Mouse (Mus musculus) MEL (cell line): ENCODE data around the gene Cntn1. TPM values are rescaled to one million over a fixed set of nuclear protein-coding genes. Genes with fewer than 3 reads are reported as not detected.

Experiments used
- DNase-seq: peaks from one replicate; pipeline ENCODE4 v3.0.0; 2011; ENCODE audit warnings: low read depth, low spot score
- H3K27ac ChIP-seq: 2 replicates; pipeline ENCODE4 v1.5.1; 2012; ENCODE audit warnings: low read depth, mild to moderate bottlenecking, control low read depth, low read length, moderate library complexity; ENCODE audit not compliant: control insufficient read depth
- H3K27me3 ChIP-seq, 2 experiments: fragments of 150-350 bp in 1 of 2; sonication (generic) in 1 of 2; 2 replicates each; pipeline ENCODE4 v1.6.1; 2012; ENCODE audit warnings: low read length in 2 of 2, mild to moderate bottlenecking in 2 of 2, improper control_type of control experiment in 1 of 2, moderate library complexity in 1 of 2; ENCODE audit not compliant: insufficient read depth in 2 of 2, control insufficient read depth in 1 of 2
- H3K36me3 ChIP-seq, 2 experiments: 2 replicates each; pipeline ENCODE4 v1.6.1; 2012 to 2014; ENCODE audit warnings: low read length in 2 of 2, improper control_type of control experiment in 1 of 2, inconsistent platforms in 1 of 2, mild to moderate bottlenecking in 1 of 2; ENCODE audit not compliant: insufficient read depth in 2 of 2, control insufficient read depth in 1 of 2
- H3K4me1 ChIP-seq, 2 experiments: fragments of 150-350 bp in 1 of 2; sonication (generic) in 1 of 2; 2 replicates each; pipeline ENCODE4 v1.6.1; 2012; ENCODE audit warnings: low read length in 2 of 2, improper control_type of control experiment in 1 of 2, mild to moderate bottlenecking in 1 of 2; ENCODE audit not compliant: insufficient read depth in 2 of 2, control insufficient read depth in 1 of 2
- H3K4me3 ChIP-seq, 2 experiments: fragments of 150-350 bp in 1 of 2; sonication (generic) in 1 of 2; 2 replicates each; pipeline ENCODE4 v1.5.1; 2012; ENCODE audit warnings: low read depth in 2 of 2, low read length in 2 of 2, mild to moderate bottlenecking in 2 of 2, moderate library complexity in 2 of 2, control low read depth in 1 of 2, improper control_type of control experiment in 1 of 2; ENCODE audit not compliant: control insufficient read depth in 1 of 2, insufficient read depth in 1 of 2
- H3K79me2 ChIP-seq: 2 replicates; pipeline ENCODE4 v1.6.1; 2012; ENCODE audit warnings: mild to moderate bottlenecking, low read length, moderate library complexity; ENCODE audit not compliant: control insufficient read depth, poor library complexity, insufficient read depth
- H3K9ac ChIP-seq: 2 replicates; pipeline ENCODE4 v1.6.1; 2012; ENCODE audit warnings: low read depth, mild to moderate bottlenecking, control low read depth, low read length, moderate library complexity; ENCODE audit not compliant: control insufficient read depth, poor library complexity, severe bottlenecking
- H3K9me3 ChIP-seq: fragments of 150-350 bp; sonication (generic); replicated peaks from 2 replicates; pipeline ENCODE4 v1.6.1; 2012; ENCODE audit warnings: mild to moderate bottlenecking, low read length, improper control_type of control experiment, moderate library complexity; ENCODE audit not compliant: insufficient read depth
- BHLHE40 ChIP-seq: IDR thresholded peaks from 2 replicates; pipeline ENCODE4 v1.6.1; 2012; ENCODE audit warnings: low read depth, mild to moderate bottlenecking, inconsistent platforms, low read length, improper control_type of control experiment, borderline replicate concordance
- CHD1 ChIP-seq: IDR thresholded peaks from 2 replicates; pipeline ENCODE4 v1.6.1; 2012; ENCODE audit warnings: low read depth, mild to moderate bottlenecking, inconsistent platforms, low read length, improper control_type of control experiment
- CHD2 ChIP-seq: IDR thresholded peaks from 2 replicates; pipeline ENCODE4 v1.6.1; 2011; ENCODE audit warnings: low read length, improper control_type of control experiment
- CTCF ChIP-seq, 3 experiments: IDR thresholded peaks in 2 of 3; conservative IDR thresholded peaks in 1 of 3; 2 replicates each; pipeline ENCODE4 v1.5.1; 2011 to 2012; ENCODE audit warnings: low read length in 3 of 3, low read depth in 2 of 3, mild to moderate bottlenecking in 2 of 3, improper control_type of control experiment in 1 of 3, inconsistent platforms in 1 of 3, mixed read lengths in 1 of 3, moderate library complexity in 1 of 3; ENCODE audit not compliant: control insufficient read depth in 1 of 3, insufficient read depth in 1 of 3, poor library complexity in 1 of 3, severe bottlenecking in 1 of 3
- E2F4 ChIP-seq: IDR thresholded peaks from 2 replicates; pipeline ENCODE4 v1.6.1; 2011; ENCODE audit warnings: low read depth, low read length, improper control_type of control experiment, borderline replicate concordance
- GABPA ChIP-seq: IDR thresholded peaks from 2 replicates; pipeline ENCODE4 v1.6.1; 2012; ENCODE audit warnings: low read depth, mild to moderate bottlenecking, inconsistent platforms, low read length, improper control_type of control experiment, moderate library complexity
- KAT2A ChIP-seq: conservative IDR thresholded peaks from 2 replicates; pipeline ENCODE4 v1.6.1; 2012; ENCODE audit warnings: low read depth, low read length, improper control_type of control experiment, inconsistent platforms
- MAFK ChIP-seq: IDR thresholded peaks from 2 replicates; pipeline ENCODE4 v1.6.1; 2011; ENCODE audit warnings: low read depth, mild to moderate bottlenecking, low read length, improper control_type of control experiment, borderline replicate concordance
- MAZ ChIP-seq: IDR thresholded peaks from 2 replicates; pipeline ENCODE4 v1.6.1; 2012; ENCODE audit warnings: low read depth, mild to moderate bottlenecking, inconsistent platforms, low read length, improper control_type of control experiment
- MXI1 ChIP-seq: IDR thresholded peaks from 2 replicates; pipeline ENCODE4 v1.6.1; 2011; ENCODE audit warnings: mild to moderate bottlenecking, low read depth, low read length, improper control_type of control experiment
- MYB ChIP-seq: IDR thresholded peaks from 2 replicates; pipeline ENCODE4 v1.6.1; 2011; ENCODE audit warnings: mild to moderate bottlenecking, low read depth, low read length, improper control_type of control experiment
- MYC ChIP-seq: IDR thresholded peaks from 2 replicates; pipeline ENCODE4 v1.6.1; 2011; ENCODE audit warnings: low read depth, mild to moderate bottlenecking, low read length, improper control_type of control experiment, moderate library complexity
- POLR2AphosphoS5 ChIP-seq: IDR thresholded peaks from 2 replicates; pipeline ENCODE4 v1.6.1; 2012; ENCODE audit warnings: low read depth, borderline replicate concordance, mild to moderate bottlenecking, inconsistent platforms, low read length, moderate library complexity, mixed read lengths
- RAD21 ChIP-seq: IDR thresholded peaks from 2 replicates; pipeline ENCODE4 v1.6.1; 2011; ENCODE audit warnings: mild to moderate bottlenecking, low read depth, low read length, improper control_type of control experiment
- RCOR1 ChIP-seq: IDR thresholded peaks from 2 replicates; pipeline ENCODE4 v1.6.1; 2012; ENCODE audit warnings: low read depth, mild to moderate bottlenecking, inconsistent platforms, low read length, improper control_type of control experiment
- SIN3A ChIP-seq: IDR thresholded peaks from 2 replicates; pipeline ENCODE4 v1.6.1; 2012; ENCODE audit warnings: low read length, improper control_type of control experiment, inconsistent platforms
- TBP ChIP-seq: IDR thresholded peaks from 2 replicates; pipeline ENCODE4 v1.8.0; 2011; ENCODE audit warnings: low read depth, low read length, improper control_type of control experiment
- ZC3H11A ChIP-seq: IDR thresholded peaks from 2 replicates; pipeline ENCODE4 v1.6.1; 2012; ENCODE audit warnings: low read depth, mild to moderate bottlenecking, inconsistent platforms, low read length, improper control_type of control experiment
- ZNF384 ChIP-seq: IDR thresholded peaks from 2 replicates; pipeline ENCODE4 v1.6.1; 2012; ENCODE audit warnings: low read depth, mild to moderate bottlenecking, inconsistent platforms, low read length, improper control_type of control experiment
- polyA plus RNA-seq, 2 experiments: library from polyadenylated mRNA; stranded (reverse) in 1 of 2; unstranded in 1 of 2; fragments of >175 nt in 1 of 2; fragments of >200 nt in 1 of 2; gene quantifications; 2 replicates each; pipeline versions ENCODE4 v1.2.1 to v1.2.4; 2012; ENCODE audit warnings: low replicate concordance in 2 of 2, low read depth in 1 of 2; ENCODE audit not compliant: insufficient read length in 2 of 2, insufficient read depth in 1 of 2, missing spikeins in 1 of 2
- total RNA-seq: library from RNA; depleted of rRNA; stranded (reverse); fragments of 300-350 nt; gene quantifications from 2 replicates; pipeline ENCODE4 v1.2.3, GENCODE M21; 2012

Cntn1 gene
- total and polyA plus RNA-seq, 3 experiments: not detected

DNA sequence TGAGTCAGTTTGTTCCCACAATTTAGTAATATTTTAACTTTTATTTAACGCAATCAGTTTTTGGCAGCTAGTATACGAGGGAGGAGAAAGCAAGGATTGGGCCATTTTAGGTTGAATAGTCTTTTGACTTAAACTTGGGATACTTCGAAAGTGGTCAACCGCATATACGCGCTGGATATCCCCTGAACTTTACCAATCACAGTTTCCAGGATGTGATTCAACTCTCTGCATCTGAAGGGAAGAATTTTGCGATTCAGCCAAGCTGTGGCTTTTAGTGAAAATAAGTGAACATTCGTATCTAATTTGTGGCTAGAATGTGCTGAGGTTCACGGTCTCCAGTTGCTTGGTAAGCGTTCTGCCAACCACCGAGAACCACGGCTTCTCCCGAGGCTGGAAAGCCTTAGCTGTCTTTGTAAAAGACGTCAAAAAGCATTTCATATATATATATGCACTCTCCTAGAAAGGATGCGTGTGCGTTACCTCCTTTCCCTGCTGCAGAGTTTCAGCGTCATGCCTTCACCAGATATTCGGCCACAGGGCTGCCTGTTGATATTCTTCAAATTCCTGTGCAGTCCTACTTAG, 217.9 kb downstream of the Cntn1 start:
- no peaks in the 10 kb centered on the region; the same call in 1 of the 2 replicates for H3K9me3 ChIP-seq
- H3K9ac ChIP-seq: no peak overlapping the region
- no peaks in the 10 kb centered on the region for H3K36me3 ChIP-seq
- no peaks in the 10 kb centered on the region for H3K27me3 ChIP-seq
- H3K79me2 ChIP-seq: no peaks in the 10 kb centered on the region
- DNase-seq: no peak
- H3K4me1 ChIP-seq: no peaks in the 10 kb centered on the region
- TF ChIP-seq MAFK: no peak
- no peak for TF ChIP-seq MAZ
- TF ChIP-seq RCOR1: no peak
- TF ChIP-seq MYB: no peak
- no peak for TF ChIP-seq E2F4
- no peak for TF ChIP-seq TBP
- no peak for TF ChIP-seq KAT2A
- TF ChIP-seq SIN3A: no peak
- TF ChIP-seq MXI1: no peak
- no peak for TF ChIP-seq CTCF (IDR thresholded peaks at IDR 0.05 in 2 of 3, conservative IDR thresholded peaks at IDR 0.05 in 1 of 3; ENCODE audit: control insufficient read depth in 1 of 3, insufficient read depth in 1 of 3, low read depth in 2 of 3, low read length in 3 of 3, poor library complexity in 1 of 3, severe bottlenecking in 1 of 3)
- no peak for TF ChIP-seq ZC3H11A
- TF ChIP-seq BHLHE40: no peak
- no peak for TF ChIP-seq MYC
- no peak for TF ChIP-seq CHD2
- no peak for TF ChIP-seq CHD1
- no peak for TF ChIP-seq GABPA
- TF ChIP-seq ZNF384: no peak
- TF ChIP-seq POLR2AphosphoS5: no peak
- H3K4me3 ChIP-seq: no peak overlapping the region
- H3K27ac ChIP-seq: no peak overlapping the region

DNA sequence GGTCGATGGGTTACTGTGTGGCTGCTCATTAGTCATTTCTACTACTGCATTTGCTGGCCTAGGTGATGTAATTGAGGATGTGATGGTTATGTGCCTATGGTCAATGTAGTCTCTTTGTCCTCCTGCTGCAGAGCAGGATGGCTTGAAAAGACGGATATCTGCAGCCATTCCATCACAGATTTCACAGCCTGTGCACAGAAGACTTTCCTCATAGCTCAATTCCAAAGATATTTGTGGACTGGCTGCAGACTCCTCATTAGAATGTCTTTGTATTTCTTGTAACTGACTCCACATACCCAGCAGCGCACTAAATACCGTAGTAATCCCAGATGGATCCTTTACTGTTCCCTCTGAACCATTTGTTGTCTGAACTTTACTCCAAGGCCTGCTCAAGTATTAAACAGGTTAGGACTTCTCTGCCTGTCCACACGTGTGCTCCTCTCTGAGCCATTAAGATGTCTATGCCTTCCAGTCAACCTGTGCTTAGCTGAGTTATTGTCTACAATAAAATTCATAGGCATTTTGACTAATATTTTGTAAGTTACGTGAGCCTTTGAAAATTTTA, 220.9 kb downstream of the Cntn1 start:
- Histone ChIP-seq H3K9me3 (no peaks in the 10 kb centered on the region), H3K79me2 (no peaks in the 10 kb centered on the region), H3K27ac (no peak overlapping the region), H3K27me3 (no peaks in the 10 kb centered on the region), H3K4me1 (no peaks in the 10 kb centered on the region), H3K36me3 (no peaks in the 10 kb centered on the region), H3K4me3 (no peak overlapping the region), H3K9ac (no peak overlapping the region)
- TF ChIP-seq ZNF384 (no peak), TBP (no peak), RAD21 (no peak)
- no peak for DNase-seq
